Mouse (Mus musculus): ENCODE results near the gene Btf3. TPM values are rescaled to one million over a fixed set of nuclear protein-coding genes. Genes with fewer than 3 reads are reported as not detected.

Gene Btf3
- polyA plus RNA-seq, 1 experiment = 484 TPM

- Histone ChIP-seq H3K4me1 (ENCODE audit: control insufficient read depth, insufficient read depth, low read length) (no peaks in the 10 kb centered on the region), H3K27ac (ENCODE audit: control insufficient read depth, insufficient read depth, low read depth, low read length, poor library complexity) (no peak overlapping the region), H3K4me3 (replicated peaks; ENCODE audit: control insufficient read depth, low read depth, low read length) (no peak overlapping the region)
- TF ChIP-seq POLR2A (IDR thresholded peaks at IDR 0.05; ENCODE audit: borderline replicate concordance, control insufficient read depth, low read depth, low read length) = no peak
- TF ChIP-seq CTCF (IDR thresholded peaks at IDR 0.05; ENCODE audit: control insufficient read depth, insufficient read depth, low read length) = no peak
- WGBS = 64% methylated on average over 2 of the region's 2 CpGs
Observed at GRCm38 (mm10) chr13:98277501-98277900, 39.3 kb downstream of the Btf3 start.

- no peaks in the 10 kb centered on the region for H3K4me1 ChIP-seq (ENCODE audit: control insufficient read depth, insufficient read depth, low read length)
- WGBS = 82% methylated on average over 7 of the region's 7 CpGs
- TF ChIP-seq POLR2A (IDR thresholded peaks at IDR 0.05; ENCODE audit: borderline replicate concordance, control insufficient read depth, low read depth, low read length) (no peak), CTCF (IDR thresholded peaks at IDR 0.05; ENCODE audit: control insufficient read depth, insufficient read depth, low read length) (no peak)
- no peak overlapping the region for H3K4me3 ChIP-seq (replicated peaks; ENCODE audit: control insufficient read depth, low read depth, low read length)
- no peak overlapping the region for H3K27ac ChIP-seq (ENCODE audit: control insufficient read depth, insufficient read depth, low read depth, low read length, poor library complexity)
Observed at GRCm38 (mm10) chr13:98276253-98276652, 40.6 kb downstream of the Btf3 start.

- Histone ChIP-seq H3K4me3 (replicated peaks; ENCODE audit: control insufficient read depth, low read depth, low read length) (no peak overlapping the region), H3K4me1 (ENCODE audit: control insufficient read depth, insufficient read depth, low read length) (no peaks in the 10 kb centered on the region), H3K27ac (ENCODE audit: control insufficient read depth, insufficient read depth, low read depth, low read length, poor library complexity) (no peak overlapping the region)
- WGBS = 30% methylated on average over 4 of the region's 4 CpGs
- no peak for TF ChIP-seq POLR2A (IDR thresholded peaks at IDR 0.05; ENCODE audit: borderline replicate concordance, control insufficient read depth, low read depth, low read length)
- no peak for TF ChIP-seq CTCF (IDR thresholded peaks at IDR 0.05; ENCODE audit: control insufficient read depth, insufficient read depth, low read length)
Observed at GRCm38 (mm10) chr13:98275646-98276045, 41.2 kb downstream of the Btf3 start.

DNA sequence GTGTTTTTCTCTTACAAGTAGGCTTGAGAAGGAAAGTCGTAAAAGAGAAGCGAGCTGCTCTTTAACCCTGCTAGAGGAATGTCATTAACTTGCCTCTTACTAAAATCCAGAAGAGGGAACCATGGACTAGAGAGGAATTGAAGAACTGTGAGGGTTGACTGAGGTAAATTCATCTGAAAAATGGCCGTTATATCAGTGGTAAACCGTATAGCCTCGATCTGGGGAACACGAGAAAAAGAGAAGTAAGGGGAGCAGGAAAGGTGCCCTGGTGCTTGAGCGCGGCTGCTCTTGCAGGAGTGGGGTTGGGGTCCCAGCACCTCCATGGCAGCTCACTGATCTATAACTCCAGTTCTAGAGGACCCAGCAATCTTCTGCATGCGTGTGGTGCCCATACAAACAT lies 42.8 kb downstream of the Btf3 start:
- H3K27ac ChIP-seq (ENCODE audit: control insufficient read depth, insufficient read depth, low read depth, low read length, poor library complexity) = no peak overlapping the region
- H3K4me1 ChIP-seq (ENCODE audit: control insufficient read depth, insufficient read depth, low read length) = no peaks in the 10 kb centered on the region
- TF ChIP-seq CTCF (IDR thresholded peaks at IDR 0.05; ENCODE audit: control insufficient read depth, insufficient read depth, low read length) (no peak), POLR2A (IDR thresholded peaks at IDR 0.05; ENCODE audit: borderline replicate concordance, control insufficient read depth, low read depth, low read length) (no peak)
- no peak overlapping the region for H3K4me3 ChIP-seq (replicated peaks; ENCODE audit: control insufficient read depth, low read depth, low read length)
- WGBS = 77% methylated on average over 9 of the region's 9 CpGs

DNA sequence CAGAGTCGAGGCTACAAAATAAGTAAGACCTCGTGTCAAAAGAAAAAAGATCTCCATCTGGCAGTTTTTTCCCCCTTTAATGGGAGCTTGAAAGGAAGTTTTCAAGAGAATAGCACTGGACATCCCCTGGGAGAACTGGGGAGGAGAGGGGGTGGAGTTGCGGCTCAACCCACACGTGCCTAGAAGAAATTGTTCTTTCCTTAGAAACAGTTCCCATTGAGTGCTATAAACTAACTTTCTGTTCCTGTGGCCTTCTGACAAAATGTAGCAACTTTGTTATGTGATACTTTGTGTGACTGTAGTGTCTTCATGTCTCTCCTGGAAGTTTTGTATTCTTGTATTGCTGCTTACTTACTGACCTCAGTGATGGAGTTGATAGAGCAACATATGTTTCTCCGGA lies 52.7 kb downstream of the Btf3 start:
- Histone ChIP-seq H3K4me3 (replicated peaks; ENCODE audit: control insufficient read depth, low read depth, low read length) (no peak overlapping the region), H3K27ac (ENCODE audit: control insufficient read depth, insufficient read depth, low read depth, low read length, poor library complexity) (no peak overlapping the region), H3K4me1 (ENCODE audit: control insufficient read depth, insufficient read depth, low read length) (no peaks in the 10 kb centered on the region)
- 16% methylated on average over 5 of the region's 5 CpGs for WGBS
- TF ChIP-seq POLR2A (IDR thresholded peaks at IDR 0.05; ENCODE audit: borderline replicate concordance, control insufficient read depth, low read depth, low read length) (no peak), CTCF (IDR thresholded peaks at IDR 0.05; ENCODE audit: control insufficient read depth, insufficient read depth, low read length) (no peak)

DNA sequence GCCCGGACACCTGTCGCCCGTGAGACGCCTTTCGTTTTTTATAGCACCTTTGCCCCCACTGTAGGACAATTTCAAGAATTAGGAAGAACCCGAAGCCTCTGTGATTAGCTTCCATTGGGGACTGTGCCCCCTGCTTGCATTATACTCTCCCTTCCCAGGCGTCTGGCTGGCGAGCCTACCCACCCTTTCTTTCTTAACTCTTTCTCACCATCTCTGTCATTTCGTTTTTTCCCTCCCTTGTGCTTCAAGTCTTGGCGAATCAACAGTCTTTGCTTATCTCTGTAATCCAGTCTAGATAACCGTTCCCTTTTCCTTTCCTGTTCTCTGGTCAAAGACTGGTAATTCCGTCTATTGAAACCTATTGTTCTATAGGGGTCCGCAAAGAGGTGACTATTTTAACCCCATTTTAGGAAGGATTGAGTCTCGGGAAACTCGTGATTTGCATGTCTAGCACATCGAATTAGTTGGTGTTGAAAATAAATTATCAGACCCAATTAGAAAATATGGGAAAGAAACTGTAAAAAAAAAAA lies 53.3 kb downstream of the Btf3 start:
- peak overlapping the region; percentile 72 for H3K27ac ChIP-seq (ENCODE audit: control insufficient read depth, insufficient read depth, low read depth, low read length, poor library complexity)
- under 1% methylated on average over 16 of the region's 16 CpGs for WGBS
- H3K4me3 ChIP-seq (replicated peaks; ENCODE audit: control insufficient read depth, low read depth, low read length) = peak overlapping the region; percentile 91
- no peaks in the 10 kb centered on the region for H3K4me1 ChIP-seq (ENCODE audit: control insufficient read depth, insufficient read depth, low read length)
- TF ChIP-seq CTCF (IDR thresholded peaks at IDR 0.05; ENCODE audit: control insufficient read depth, insufficient read depth, low read length) (no peak), POLR2A (IDR thresholded peaks at IDR 0.05; ENCODE audit: borderline replicate concordance, control insufficient read depth, low read depth, low read length) (no peak)

GRCm38 (mm10) chr13:98262636-98263457 lies 54.0 kb downstream of the Btf3 start, which contains the start of the genes Utp15 and Ankra2:
Utp15 (minus strand) TSS chr13:98263041.
Ankra2 (plus strand) TSS chr13:98263074.
- WGBS = under 1% methylated on average over 71 of the region's 71 CpGs
- H3K27ac ChIP-seq (ENCODE audit: control insufficient read depth, insufficient read depth, low read depth, low read length, poor library complexity) = peak within 1 kb of the TSS; percentile 72
- peak within 1 kb of the TSS; percentile 91 for H3K4me3 ChIP-seq (replicated peaks; ENCODE audit: control insufficient read depth, low read depth, low read length)
- TF ChIP-seq CTCF (IDR thresholded peaks at IDR 0.05; ENCODE audit: control insufficient read depth, insufficient read depth, low read length) (no peak), POLR2A (IDR thresholded peaks at IDR 0.05; ENCODE audit: borderline replicate concordance, control insufficient read depth, low read depth, low read length) (peak; percentile 75)
- H3K4me1 ChIP-seq (ENCODE audit: control insufficient read depth, insufficient read depth, low read length) = no peaks in the 10 kb centered on the region

Other genes with a start within 250 kb of the Btf3 start
- gene Arhgef28, start 110.6 kb downstream of the Btf3 start, polyA plus RNA-seq (2011; ENCODE audit: insufficient read depth, insufficient read length, low replicate concordance, missing spikeins) = 2.7 TPM in 1 of 2 replicates, not detected in the other
- gene Utp15, start 54.0 kb downstream of the Btf3 start, polyA plus RNA-seq (2011; ENCODE audit: insufficient read depth, insufficient read length, low replicate concordance, missing spikeins) = 3.9 and 12.0 TPM in 2 replicates
- gene Ankra2, start 53.9 kb downstream of the Btf3 start, polyA plus RNA-seq (2011; ENCODE audit: insufficient read depth, insufficient read length, low replicate concordance, missing spikeins) = 7.7 and 9.3 TPM in 2 replicates
- gene Gm21976, start 37.1 kb downstream of the Btf3 start, polyA plus RNA-seq (2011; ENCODE audit: insufficient read depth, insufficient read length, low replicate concordance, missing spikeins) = not detected in 2 replicates
- not detected in 2 replicates for gene Foxd1, start 37.2 kb upstream of the Btf3 start, polyA plus RNA-seq (2011; ENCODE audit: insufficient read depth, insufficient read length, low replicate concordance, missing spikeins)
- gene Gm10320, start 175.0 kb upstream of the Btf3 start, polyA plus RNA-seq (2011; ENCODE audit: insufficient read depth, insufficient read length, low replicate concordance, missing spikeins) = 9.2 TPM in 1 of 2 replicates, not detected in the other